Mouse (Mus musculus): Measurements from ENCODE around the gene Znhit6. TPM values are rescaled to one million over a fixed set of nuclear protein-coding genes. Genes with fewer than 3 reads are reported as not detected.
A peak's percentile ranks its signal among the peaks of the same experiment; 100 is the strongest.

Znhit6 gene
- total RNA-seq, 2 experiments from 2014 or later = 14.1 to 18.8 TPM

DNA sequence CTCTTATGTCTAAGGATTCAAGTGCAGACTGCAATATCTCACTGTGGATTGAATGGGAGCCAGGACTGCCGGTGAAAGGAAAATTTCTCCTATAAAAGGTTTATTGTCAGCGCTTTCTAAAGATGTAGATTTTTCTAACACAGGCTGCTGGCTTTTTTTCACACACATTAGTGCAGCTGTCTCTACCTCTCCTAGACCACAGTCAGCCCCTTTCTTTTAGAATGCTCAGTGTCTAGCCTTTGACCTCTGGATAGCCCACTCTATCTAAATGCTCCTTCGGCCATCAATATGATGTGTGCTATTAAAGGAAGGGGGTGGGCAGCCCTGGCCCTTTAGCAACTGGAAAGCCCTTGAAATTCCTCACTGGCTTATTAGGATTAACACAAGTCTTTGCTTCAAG is 70.0 kb downstream of the Znhit6 start:
- DNase-seq = no peak

DNA sequence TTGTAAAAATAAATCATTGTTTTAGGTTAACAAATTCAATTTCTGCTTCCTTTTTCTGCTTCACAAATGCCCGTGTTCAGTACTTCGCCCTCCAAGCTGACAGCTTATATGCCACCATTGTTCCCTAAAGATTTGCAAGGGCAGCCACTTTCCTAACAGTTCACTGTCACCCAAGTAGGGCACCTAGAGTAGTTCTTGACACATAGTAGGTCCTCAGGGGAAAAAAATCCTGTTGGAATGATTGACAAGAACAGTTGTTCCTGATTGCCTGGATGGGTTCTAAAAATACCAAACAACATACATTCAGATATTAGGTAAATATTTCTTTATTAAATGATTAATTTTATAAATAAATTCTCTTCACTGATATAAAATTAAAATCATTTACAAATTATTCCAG is 70.7 kb downstream of the Znhit6 start:
- no peak for DNase-seq

DNA sequence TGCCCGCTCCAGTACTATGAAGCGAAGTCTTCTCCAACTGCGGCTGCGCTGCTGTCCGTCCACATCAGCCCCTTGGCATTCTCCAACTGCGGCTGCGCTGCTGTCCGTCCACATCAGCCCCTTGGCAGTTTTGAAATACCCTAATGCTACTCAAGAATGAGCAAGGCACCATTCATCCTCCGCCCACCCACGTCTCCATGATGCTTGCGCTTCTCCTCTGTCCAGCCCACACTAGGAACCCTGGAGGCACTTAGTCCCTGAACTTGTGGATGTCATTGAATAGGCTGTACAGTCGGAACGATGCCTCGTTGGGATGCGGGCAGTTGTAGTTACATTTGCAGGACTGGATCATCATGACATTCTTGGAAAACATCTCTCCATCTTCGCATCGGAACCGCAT is 71.4 kb downstream of the Znhit6 start:
- no peak for DNase-seq

DNA sequence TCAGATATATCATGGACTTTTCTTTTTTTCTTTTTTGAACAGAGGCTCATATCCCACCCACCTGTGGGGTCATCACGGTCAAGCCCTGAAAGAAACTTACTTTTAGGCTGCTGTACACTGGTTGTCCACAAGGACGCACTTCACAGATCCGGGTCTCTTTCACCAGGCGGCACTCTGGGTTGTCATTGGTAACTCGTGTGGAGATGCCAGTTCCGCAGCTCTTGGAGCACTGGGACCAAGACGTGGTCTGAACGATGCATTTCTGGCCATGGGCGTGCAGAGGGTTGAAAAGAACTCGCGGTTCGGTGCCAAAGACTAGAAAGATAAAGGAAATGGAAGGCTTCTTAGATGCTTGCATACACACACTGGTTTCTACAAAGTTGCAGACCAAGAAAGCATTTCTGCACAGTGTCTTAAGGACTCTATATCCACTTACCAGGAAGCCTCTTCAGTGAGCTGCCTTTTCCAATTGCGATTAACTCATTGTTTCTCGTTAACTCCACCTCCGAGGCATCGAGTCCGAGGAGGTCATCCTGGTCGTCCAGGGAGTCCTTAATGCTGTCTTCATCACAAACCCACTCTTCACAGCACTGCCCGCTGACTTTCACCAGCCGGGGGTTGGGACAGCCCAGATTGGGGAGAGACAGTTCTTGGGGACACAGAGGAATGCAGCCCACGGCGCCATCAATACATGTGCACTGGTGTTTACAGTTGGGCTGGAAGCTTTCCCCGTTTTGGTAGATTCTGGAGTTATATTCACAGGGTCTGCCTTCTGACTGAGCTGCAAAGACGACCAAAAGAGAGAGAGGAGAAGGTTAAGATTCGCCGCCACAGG is 72.3 kb downstream of the Znhit6 start:
- DNase-seq = no peak

DNA sequence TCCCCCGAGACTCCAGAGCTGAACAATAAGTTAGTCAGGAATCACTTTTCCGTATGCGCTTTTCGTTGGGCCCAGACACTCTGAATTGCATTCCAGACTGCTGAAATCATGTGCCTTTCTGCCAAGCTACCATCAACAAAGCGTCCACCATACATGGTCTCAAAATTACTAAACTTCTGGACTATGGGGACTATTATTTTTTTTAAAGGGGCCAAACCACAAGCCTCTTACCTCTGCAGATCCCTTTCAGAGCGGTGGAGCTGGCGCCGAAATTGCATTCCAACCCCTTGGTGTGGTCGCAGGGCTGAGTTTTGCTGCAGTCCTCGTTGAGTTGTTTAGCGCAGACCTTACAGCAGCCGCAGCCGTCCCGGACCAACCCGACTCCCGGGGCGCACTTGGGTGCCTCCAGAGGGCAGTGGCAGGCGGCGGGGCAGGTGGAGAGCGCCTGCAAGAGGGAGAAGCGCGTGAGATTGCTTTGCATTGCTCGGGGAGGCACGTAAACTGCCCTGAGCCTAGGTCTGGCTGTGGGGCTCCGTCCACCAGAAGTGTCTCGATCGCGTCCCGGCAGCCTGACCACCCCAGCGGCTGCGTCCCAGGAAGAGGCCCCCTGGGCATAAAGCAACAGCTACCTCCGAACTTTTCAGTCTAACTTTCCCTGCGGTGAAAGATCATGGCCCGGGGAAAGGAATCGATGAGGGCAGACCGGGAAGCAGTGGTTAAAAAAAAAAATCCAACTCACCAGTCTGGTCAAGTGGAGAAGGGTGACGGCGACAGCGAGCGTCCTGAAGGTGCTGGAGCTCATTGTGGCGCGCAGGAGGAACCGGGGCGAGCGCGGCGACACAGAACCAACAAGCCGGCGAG is 73.2 kb downstream of the Znhit6 start:
- peak; percentile 79 for DNase-seq

DNA sequence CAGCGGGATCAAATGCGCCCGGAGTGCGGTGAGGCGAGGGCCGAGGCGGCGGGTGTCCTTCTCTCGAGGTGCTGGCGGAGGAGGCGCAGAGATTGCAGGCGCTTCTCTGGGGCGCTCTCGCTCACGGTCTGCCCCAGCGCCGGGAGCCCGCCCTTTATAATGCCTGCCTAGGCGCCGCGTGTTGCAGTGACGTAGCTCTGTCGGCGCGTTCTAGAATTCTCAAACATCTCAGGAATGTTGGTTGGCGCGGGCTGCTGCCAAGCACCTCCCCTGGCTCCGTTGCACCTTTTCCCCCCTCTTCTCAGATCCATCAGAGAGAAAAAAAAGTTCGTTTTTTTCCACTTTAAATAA is 73.8 kb downstream of the Znhit6 start, which contains the start of gene Ccn1:
Gene Ccn1, minus strand, starts transcription at position 130 of the 351 bp plus-strand sequence.
- peak; percentile 87 for DNase-seq

DNA sequence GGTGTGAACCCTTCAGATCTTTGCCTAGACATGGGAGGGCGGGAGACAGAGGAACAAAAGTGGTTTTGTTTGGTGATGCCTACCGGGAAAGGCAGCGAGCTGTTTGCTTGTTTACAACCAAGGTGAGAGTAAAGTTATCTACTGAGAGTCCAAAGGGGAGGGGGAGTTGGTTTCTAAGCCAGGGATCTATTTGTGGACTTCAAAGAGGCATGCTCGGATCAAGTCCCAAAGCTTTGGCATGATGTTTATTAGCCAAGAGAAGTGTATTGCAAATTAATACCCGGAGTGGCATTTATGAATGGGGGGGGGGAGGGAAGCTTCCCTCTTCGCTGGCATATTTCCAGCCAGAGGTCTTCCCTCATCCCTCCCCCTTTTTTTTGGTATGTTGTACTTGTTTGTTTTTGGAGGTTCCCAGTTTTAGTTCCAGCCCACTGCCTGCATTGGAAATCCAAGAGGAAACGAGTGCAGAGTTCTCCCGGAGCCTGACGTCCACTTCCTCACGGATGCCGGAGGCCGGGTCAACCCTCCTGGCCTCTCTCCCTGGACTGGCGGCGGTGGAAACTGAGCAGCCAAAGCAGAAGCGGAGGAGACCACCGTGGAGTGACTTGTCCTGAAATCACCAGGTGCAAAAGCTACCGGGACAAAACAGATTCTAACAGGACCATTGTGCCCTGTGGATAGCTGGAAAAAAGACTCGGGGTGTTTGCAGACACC is 74.5 kb downstream of the Znhit6 start:
- DNase-seq = peak; percentile 59

DNA sequence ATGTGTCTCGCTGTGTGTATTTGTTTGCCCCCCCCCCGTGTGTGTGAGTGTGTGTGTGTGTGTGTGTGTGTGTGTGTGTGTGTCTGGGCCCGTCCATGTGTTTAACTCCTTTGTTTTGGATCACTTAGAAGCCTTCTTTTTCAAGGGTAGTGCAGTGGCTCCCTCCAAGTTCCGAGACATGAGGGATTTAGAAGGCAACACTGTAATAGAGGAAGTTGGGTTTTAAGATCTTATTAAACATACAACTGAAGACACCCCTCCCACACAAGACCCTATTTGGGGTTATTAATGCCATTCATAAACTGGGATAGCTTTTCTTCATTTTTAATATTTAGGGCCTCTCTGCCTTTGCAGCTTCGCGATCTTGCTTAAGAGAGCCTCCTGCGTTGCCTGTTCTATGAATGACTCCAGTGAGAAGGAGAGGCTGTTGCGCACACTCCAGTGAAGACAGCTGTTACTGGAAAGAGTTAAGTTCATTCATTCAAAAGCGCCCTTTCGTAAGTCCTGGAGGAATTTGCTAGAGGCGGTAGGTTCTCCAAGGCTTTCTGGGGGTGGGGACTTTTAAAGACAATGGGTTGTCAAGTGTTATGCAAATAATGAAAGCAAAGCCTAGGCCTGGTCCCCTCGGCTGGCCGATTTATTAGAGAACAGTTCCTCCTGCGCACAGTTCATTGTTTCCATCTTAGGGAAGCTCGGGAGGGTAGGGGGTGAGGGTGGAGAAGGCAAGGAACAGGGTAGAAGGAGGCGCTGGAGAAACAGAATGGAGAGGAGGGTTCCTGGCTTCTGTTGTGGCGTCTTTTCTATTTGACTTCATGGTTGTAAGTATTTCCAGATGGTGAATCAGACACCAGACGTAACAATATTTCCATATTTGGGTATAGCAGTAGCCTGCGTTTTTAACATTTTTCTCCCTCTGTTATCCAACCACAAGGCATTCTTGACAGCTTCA is 75.3 kb downstream of the Znhit6 start:
- no peak for DNase-seq

DNA sequence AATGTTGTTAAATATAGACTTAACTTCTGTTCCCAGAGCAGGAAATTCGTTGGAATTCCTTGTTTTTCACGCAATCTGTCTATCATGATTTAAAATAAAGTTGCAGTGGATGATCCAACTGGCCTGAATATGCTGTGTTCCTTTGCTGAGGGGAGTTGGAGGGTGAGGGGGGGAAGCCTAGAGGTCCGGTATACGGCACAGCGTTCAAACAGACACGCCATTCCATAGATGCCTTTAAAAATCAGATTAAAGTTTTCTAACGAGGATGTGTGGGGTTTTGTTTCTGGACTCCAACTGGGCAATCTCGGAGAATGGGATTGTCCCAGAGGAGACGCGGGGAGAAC is 75.9 kb downstream of the Znhit6 start:
- no peak for DNase-seq

DNA sequence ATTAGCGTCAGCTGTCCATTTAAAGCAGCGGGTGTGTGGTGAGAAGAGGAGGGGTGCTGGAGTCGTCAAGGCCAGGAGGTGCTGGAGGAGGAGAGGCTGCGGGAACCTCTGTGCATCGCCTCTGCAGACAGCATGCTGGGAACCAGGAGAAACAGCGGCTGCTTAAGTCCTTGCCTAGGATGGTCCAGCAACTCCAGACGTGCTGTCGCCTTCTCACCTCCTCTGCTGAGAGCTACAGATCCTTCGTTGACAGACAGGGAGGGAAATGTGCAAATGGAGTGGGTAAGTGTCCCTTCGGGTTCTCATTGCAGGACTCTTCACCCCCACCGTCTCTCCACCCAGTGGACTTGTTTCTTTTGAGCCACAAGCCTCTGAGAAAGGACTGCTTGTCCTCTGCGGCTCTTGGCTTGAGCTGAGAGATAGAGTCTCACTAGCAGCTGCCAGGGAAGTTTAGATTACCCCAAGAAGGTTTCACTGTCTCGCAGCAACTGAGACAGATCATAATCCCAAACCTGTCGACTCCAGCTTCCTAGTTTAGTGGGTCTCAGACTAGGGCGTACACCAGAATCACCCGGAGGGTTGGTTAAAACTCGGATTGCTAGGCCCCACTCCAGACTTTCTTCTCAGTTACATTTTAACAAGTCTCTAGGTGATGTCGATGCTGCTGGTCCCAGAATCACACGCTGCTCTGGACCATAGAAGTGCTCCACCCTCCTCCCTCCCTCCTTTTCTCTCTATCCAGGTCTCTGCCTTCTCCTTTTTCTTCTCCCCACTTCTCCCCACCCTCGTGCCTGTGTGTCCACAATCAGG is 76.5 kb downstream of the Znhit6 start:
- no peak for DNase-seq

DNA sequence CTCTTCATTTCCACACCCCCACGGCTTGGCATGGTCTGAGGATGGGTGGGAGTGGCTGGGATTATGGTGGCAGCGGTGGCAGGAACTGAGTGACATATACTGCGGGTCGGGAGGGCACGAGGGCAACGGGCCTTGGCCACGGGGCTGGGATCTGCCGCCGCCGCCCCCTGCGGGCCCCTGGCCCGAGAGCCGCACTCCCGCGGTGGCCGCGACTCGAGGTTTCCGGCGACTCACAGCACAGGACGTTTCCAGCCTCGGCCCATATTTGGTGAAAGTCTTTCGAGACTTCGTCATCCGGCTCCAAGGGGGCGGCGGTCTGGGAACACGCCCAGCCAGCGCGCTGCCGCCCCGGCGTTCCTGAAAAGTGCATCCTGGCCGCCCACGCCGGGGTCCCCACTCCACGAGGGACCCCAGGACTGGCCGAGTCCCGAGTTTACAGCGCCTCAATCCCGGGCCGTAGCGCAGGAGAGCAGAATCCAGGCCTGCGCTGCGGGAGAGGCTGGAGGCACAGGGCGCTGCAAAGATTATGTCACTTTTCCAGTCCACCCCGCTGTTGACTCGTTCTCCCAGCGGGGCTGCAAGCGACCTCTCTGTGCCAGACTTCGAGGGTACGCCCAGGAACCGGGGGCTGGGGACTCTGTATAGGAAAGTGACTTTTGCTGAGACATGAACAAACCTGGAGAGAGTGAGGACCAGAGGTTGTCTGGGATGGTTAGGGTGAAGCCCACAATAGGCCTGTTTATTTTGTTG is 77.4 kb downstream of the Znhit6 start:
- DNase-seq = peak; percentile 81

DNA sequence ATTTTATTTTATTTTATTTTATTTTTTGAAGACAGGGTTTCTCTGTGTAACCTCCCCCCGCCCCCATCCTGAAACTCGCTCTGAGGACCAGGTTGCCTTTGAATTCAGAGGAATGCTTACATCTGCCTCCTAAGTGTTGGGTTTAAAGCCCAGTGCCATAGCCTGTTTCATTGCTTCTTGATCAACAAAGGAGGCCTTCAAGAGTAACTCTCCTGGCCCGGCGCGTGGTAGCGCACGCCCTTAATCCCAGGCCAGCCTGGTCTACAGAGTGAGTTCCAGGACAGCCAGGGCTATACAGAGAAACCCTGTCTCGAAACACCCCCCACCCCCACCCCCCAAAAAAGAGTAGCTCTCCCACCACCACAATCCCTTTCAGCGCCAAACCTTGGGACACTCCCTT is 78.0 kb downstream of the Znhit6 start:
- DNase-seq = no peak

Other genes with a start within 250 kb of the Znhit6 start
- 10 to 100 TPM; 18.6 to 47.5 TPM for gene Ccn1, start 73.8 kb downstream of the Znhit6 start, total RNA-seq (2021)
- 10 to 100 TPM; 11.0 to 13.7 TPM for gene Ddah1, start 182.5 kb downstream of the Znhit6 start, total RNA-seq (2021)